Mouse (Mus musculus) lung, postnatal 0 days (tissue): Measurements from ENCODE around the gene Tex52. TPM values are rescaled to one million over a fixed set of nuclear protein-coding genes. Genes with fewer than 3 reads are reported as not detected.

ENCODE experiments used
- ATAC-seq: fragments of 200-750 bp; cut with Nextera tagmentation; 2 replicates; pipeline ENCODE4 v1.8.0; 2017; ENCODE audit warnings: moderate library complexity
- DNase-seq: peaks from one replicate; pipeline ENCODE4 v3.0.0-alpha.2; 2016; ENCODE audit warnings: low spot score
- H3K27ac ChIP-seq: fragments of 300-500 bp; sonication (generic); 2 replicates; pipeline ENCODE4 v1.5.1; 2014; ENCODE audit warnings: antibody characterized with exemption, mild to moderate bottlenecking, low read length, mixed read lengths
- H3K27me3 ChIP-seq: fragments of 300-500 bp; sonication (generic); replicated peaks from 2 replicates; pipeline ENCODE4 v1.6.1; 2014; ENCODE audit warnings: low read length, mixed read lengths; ENCODE audit not compliant: insufficient read depth
- H3K36me3 ChIP-seq: fragments of 300-500 bp; sonication (generic); 2 replicates; pipeline ENCODE4 v1.6.1; 2014; ENCODE audit warnings: low read length, mixed read lengths; ENCODE audit not compliant: insufficient read depth
- H3K4me1 ChIP-seq: fragments of 300-500 bp; sonication (generic); 2 replicates; pipeline ENCODE4 v1.6.1; 2014; ENCODE audit warnings: antibody characterized with exemption, low read depth, low read length, mixed read lengths; ENCODE audit not compliant: insufficient read depth
- H3K4me2 ChIP-seq: fragments of 300-500 bp; sonication (generic); replicated peaks from 2 replicates; pipeline ENCODE4 v1.6.1; 2014; ENCODE audit warnings: low read depth, mild to moderate bottlenecking, low read length, moderate library complexity, mixed read lengths
- H3K4me3 ChIP-seq: fragments of 300-500 bp; sonication (generic); 2 replicates; pipeline ENCODE4 v1.5.1; 2014; ENCODE audit warnings: low read depth, low read length
- H3K9ac ChIP-seq: fragments of 300-500 bp; sonication (generic); replicated peaks from 2 replicates; pipeline ENCODE4 v1.6.1; 2014; ENCODE audit warnings: low read depth, mild to moderate bottlenecking
- H3K9me3 ChIP-seq: fragments of 300-500 bp; sonication (generic); 2 replicates; pipeline ENCODE4 v1.6.1; 2016; ENCODE audit warnings: low read length, mixed read lengths
- CTCF ChIP-seq: IDR thresholded peaks from 2 replicates; pipeline ENCODE4 v1.5.1; 2016; ENCODE audit warnings: antibody characterized with exemption, mild to moderate bottlenecking
- EP300 ChIP-seq: IDR thresholded peaks from 2 replicates; pipeline ENCODE4 v1.6.1; 2016; ENCODE audit warnings: antibody characterized with exemption, mild to moderate bottlenecking, control low read depth
- WGBS: fragments of 180-500 bp; shearing (Covaris S2); extraction: QIAGEN DNeasy Blood & Tissue Kit; methylation state at CpG from one replicate; pipeline ENCODE4 v1.1.7; 2014; 5-methylcytosine and 5-hydroxymethylcytosine counted together
- polyA plus RNA-seq: library from polyadenylated mRNA; unstranded; fragments of >200 nt; fragmentation: Nextera tagmentation; extraction: Ambion mirVana; gene quantifications from 2 replicates; pipeline ENCODE4 v1.2.1, GENCODE M21; 2015

Tex52 gene
- polyA plus RNA-seq, 1 experiment from 2014 or later = 0.17 TPM

DNA sequence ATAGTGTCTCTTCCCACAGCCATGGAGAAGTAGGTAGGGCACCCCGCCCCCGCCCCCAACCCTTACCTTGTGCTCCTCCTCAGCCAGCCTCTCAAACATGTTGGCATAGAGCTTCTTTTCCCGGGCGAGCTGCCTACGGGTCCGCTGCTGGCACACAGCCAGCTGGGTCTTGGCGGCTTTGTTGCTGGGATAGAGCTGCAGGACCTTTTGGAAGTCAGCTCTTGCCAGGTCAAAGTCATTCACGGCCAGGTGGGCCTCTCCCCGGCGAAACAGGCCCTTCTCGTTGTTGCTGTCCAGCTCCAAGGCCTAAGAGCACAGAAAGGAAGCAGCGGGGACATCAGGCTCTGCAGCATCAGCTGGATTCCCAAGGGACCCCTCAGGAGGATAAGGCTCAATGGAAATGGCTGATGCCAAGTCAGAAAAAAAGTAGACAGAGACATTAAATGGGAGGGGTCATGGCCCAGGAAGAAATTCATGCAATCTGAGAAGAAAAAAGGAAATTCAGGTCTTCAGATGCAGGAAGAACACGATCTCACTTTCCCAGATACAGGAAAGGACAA is 57.2 kb downstream of the Tex52 start:
- DNase-seq = no peak
- H3K9me3 ChIP-seq = no peaks in the 10 kb centered on the region
- 56% methylated on average over 13 of the region's 13 CpGs for WGBS
- no peak overlapping the region for H3K4me2 ChIP-seq
- no peak overlapping the region for H3K9ac ChIP-seq
- H3K4me1 ChIP-seq = peaks cover 12% of the 10 kb centered on the region; the same call in 1 of the 2 replicates
- H3K27me3 ChIP-seq = no peaks in the 10 kb centered on the region
- no peak for ATAC-seq
- peaks cover 43% of the 10 kb centered on the region for H3K36me3 ChIP-seq
- H3K27ac ChIP-seq = no peak overlapping the region
- no peak overlapping the region for H3K4me3 ChIP-seq
- TF ChIP-seq EP300 = no peak
- TF ChIP-seq CTCF = no peak

DNA sequence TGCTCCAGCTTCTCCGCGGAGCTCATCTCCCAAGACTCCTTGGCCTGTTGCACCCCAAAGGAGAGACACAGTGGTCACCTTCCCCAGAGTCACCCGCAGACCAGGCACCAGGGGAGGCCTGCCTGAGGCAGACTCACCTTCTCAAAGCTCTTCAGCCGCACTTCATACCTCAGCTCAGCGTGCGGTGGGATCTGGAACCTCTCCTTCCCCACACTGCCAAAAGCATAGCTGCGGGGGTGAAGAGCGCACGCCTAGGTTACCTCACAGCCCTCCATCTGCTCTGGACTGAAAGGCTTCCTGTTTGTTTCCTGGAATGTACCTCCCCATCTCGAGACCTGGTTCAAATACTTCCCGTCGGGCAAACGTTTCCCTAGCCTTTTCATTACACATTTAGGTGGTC is 58.3 kb downstream of the Tex52 start:
- Histone ChIP-seq H3K4me2 (no peak overlapping the region), H3K36me3 (peaks cover 43% of the 10 kb centered on the region), H3K9ac (no peak overlapping the region), H3K9me3 (no peaks in the 10 kb centered on the region), H3K27me3 (no peaks in the 10 kb centered on the region), H3K27ac (no peak overlapping the region), H3K4me3 (no peak overlapping the region), H3K4me1 (peaks cover 12% of the 10 kb centered on the region; the same call in 1 of the 2 replicates)
- DNase-seq (no peak), ATAC-seq (no peak)
- 76% methylated on average over 11 of the region's 13 CpGs for WGBS
- TF ChIP-seq EP300 (no peak), CTCF (no peak)

Other genes with a start within 250 kb of the Tex52 start
- gene Tspan9, start 231.9 kb upstream of the Tex52 start, polyA plus RNA-seq = 136 and 158 TPM in 2 replicates
- gene Tead4, start 74.6 kb upstream of the Tex52 start, polyA plus RNA-seq = 9.6 and 10.3 TPM in 2 replicates
- 9.5 and 10.9 TPM in 2 replicates for gene Tulp3, start 19.6 kb upstream of the Tex52 start, polyA plus RNA-seq
- gene Rhno1, start 12.5 kb upstream of the Tex52 start, polyA plus RNA-seq = 41.8 and 43.8 TPM in 2 replicates
- 1.3 and 2.0 TPM in 2 replicates for gene Foxm1, start 12.5 kb upstream of the Tex52 start, polyA plus RNA-seq
- not detected in 2 replicates for gene Gm44596, start within 50 bp of the Tex52 start, polyA plus RNA-seq
- gene Nrip2, start 23.8 kb downstream of the Tex52 start, polyA plus RNA-seq = 1.0 and 1.2 TPM in 2 replicates
- 16.4 and 19.8 TPM in 2 replicates for gene Itfg2, start 49.5 kb downstream of the Tex52 start, polyA plus RNA-seq
- 156 and 165 TPM in 2 replicates for gene Fkbp4, start 63.2 kb downstream of the Tex52 start, polyA plus RNA-seq
- gene Pzp, start 151.3 kb downstream of the Tex52 start, polyA plus RNA-seq = 0.14 and 0.35 TPM in 2 replicates
- 10.1 and 10.8 TPM in 2 replicates for gene A2ml1, start 206.2 kb downstream of the Tex52 start, polyA plus RNA-seq
- not detected in 2 replicates for gene Klrb1a, start 248.1 kb downstream of the Tex52 start, polyA plus RNA-seq